Mouse (Mus musculus): ENCODE measurements around the gene Nlrc4. TPM values are rescaled to one million over a fixed set of nuclear protein-coding genes. Genes with fewer than 3 reads are reported as not detected.

The Nlrc4 gene
- polyA plus RNA-seq, 1 experiment from 2014 or later: 0.30 TPM

DNA sequence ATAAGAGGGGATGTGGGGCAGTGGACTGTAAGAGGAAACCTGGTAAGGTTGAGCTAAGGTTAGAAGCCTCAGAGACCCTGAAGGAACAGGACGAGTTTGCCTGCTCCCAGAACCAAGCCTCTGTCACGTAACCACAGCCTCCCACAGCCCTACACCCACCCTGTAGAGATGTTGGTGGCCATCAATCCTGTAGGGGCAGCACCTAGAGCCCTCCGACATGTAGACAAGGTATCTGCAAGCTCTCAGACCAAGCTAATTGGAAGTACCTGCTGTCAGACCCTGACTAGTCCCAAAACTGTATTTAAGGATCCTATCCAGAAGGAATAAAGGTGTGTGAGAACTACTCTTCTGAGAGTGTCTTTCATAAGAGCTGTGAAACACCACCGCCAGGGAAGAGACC, 3.5 kb downstream of the Nlrc4 start:
- Histone ChIP-seq H3K9me3 (ENCODE audit: control insufficient read depth, low read length) (no peaks in the 10 kb centered on the region), H3K9ac (ENCODE audit: low read length) (no peak overlapping the region), H3K4me2 (ENCODE audit: low read length) (no peak overlapping the region), H3K36me3 (ENCODE audit: control insufficient read depth, insufficient read depth, low read length) (no peaks in the 10 kb centered on the region), H3K27me3 (ENCODE audit: control insufficient read depth, insufficient read depth, low read length) (no peaks in the 10 kb centered on the region), H3K4me3 (ENCODE audit: control insufficient read depth in 1 of 2, insufficient read depth in 1 of 2, low read depth in 1 of 2, low read length in 2 of 2) (no peak overlapping the region), H3K27ac (replicated peaks in 1 of 2; ENCODE audit: control insufficient read depth in 1 of 2, insufficient read depth in 1 of 2, low read depth in 2 of 2, low read length in 2 of 2) (no peak overlapping the region), H3K4me1 (ENCODE audit: control insufficient read depth in 2 of 2, insufficient read depth in 2 of 2, low read length in 2 of 2) (no peaks in the 10 kb centered on the region)
- WGBS: 78% methylated on average over 4 of the region's 4 CpGs
- ATAC-seq (ENCODE audit: insufficient number of reproducible peaks, insufficient read depth, low FRiP score, low read depth): no peak

DNA sequence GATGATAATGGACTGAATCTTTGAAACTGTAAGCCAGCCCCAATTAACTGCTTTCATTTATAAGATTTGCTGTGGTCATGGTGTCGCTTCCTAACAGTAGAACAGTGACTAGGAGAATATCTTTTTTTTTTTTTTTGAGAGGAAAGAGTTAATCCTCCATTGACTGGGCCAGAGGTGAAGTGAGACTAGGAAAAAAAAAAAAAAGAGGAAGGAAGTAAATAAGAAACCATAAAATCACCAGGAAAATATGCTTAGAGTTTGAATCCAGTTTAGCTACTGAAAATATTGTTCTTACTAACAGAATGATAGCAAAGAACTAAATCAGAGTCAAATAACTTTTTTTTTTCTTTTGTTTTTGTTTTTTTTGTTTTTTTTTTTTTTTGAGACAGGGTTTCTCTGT, 4.3 kb downstream of the Nlrc4 start:
- Histone ChIP-seq H3K4me2 (ENCODE audit: low read length) (no peak overlapping the region), H3K36me3 (ENCODE audit: control insufficient read depth, insufficient read depth, low read length) (no peaks in the 10 kb centered on the region), H3K27me3 (ENCODE audit: control insufficient read depth, insufficient read depth, low read length) (no peaks in the 10 kb centered on the region), H3K27ac (replicated peaks in 1 of 2; ENCODE audit: control insufficient read depth in 1 of 2, insufficient read depth in 1 of 2, low read depth in 2 of 2, low read length in 2 of 2) (no peak overlapping the region), H3K9me3 (ENCODE audit: control insufficient read depth, low read length) (no peaks in the 10 kb centered on the region), H3K9ac (ENCODE audit: low read length) (no peak overlapping the region), H3K4me1 (ENCODE audit: control insufficient read depth in 2 of 2, insufficient read depth in 2 of 2, low read length in 2 of 2) (no peaks in the 10 kb centered on the region), H3K4me3 (ENCODE audit: control insufficient read depth in 1 of 2, insufficient read depth in 1 of 2, low read depth in 1 of 2, low read length in 2 of 2) (no peak overlapping the region)
- WGBS: 78% methylated on average over 1 of the region's 1 CpGs
- no peak for ATAC-seq (ENCODE audit: insufficient number of reproducible peaks, insufficient read depth, low FRiP score, low read depth)

DNA sequence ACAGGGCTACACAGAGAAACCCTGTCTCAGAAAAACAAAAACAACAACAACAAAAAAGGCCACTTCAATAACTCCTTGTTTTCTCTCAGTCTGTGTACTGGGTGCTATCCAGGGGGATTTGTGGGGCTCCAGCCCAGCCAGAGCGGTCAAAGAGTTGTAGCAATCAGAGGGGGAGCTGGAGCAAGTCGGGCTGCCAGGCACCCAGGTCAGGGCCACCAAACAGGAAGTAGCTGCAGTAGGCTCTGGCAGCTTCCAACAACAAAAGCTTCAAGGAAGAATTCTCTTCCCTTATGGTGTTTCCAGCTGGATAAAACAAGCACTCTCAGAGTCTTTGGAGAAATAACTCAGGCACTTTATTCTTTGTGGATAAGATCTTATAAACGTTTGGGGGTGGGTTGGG, 5.0 kb downstream of the Nlrc4 start:
- no peaks in the 10 kb centered on the region for H3K9me3 ChIP-seq (ENCODE audit: control insufficient read depth, low read length)
- no peak overlapping the region for H3K9ac ChIP-seq (ENCODE audit: low read length)
- WGBS: 75% methylated on average over 3 of the region's 3 CpGs
- H3K4me2 ChIP-seq (ENCODE audit: low read length): no peak overlapping the region
- no peaks in the 10 kb centered on the region for H3K4me1 ChIP-seq (ENCODE audit: control insufficient read depth in 2 of 2, insufficient read depth in 2 of 2, low read length in 2 of 2)
- H3K4me3 ChIP-seq (ENCODE audit: control insufficient read depth in 1 of 2, insufficient read depth in 1 of 2, low read depth in 1 of 2, low read length in 2 of 2): no peak overlapping the region
- no peak overlapping the region for H3K27ac ChIP-seq (replicated peaks in 1 of 2; ENCODE audit: control insufficient read depth in 1 of 2, insufficient read depth in 1 of 2, low read depth in 2 of 2, low read length in 2 of 2)
- H3K36me3 ChIP-seq (ENCODE audit: control insufficient read depth, insufficient read depth, low read length): no peaks in the 10 kb centered on the region
- H3K27me3 ChIP-seq (ENCODE audit: control insufficient read depth, insufficient read depth, low read length): no peaks in the 10 kb centered on the region
- no peak for ATAC-seq (ENCODE audit: insufficient number of reproducible peaks, insufficient read depth, low FRiP score, low read depth)

DNA sequence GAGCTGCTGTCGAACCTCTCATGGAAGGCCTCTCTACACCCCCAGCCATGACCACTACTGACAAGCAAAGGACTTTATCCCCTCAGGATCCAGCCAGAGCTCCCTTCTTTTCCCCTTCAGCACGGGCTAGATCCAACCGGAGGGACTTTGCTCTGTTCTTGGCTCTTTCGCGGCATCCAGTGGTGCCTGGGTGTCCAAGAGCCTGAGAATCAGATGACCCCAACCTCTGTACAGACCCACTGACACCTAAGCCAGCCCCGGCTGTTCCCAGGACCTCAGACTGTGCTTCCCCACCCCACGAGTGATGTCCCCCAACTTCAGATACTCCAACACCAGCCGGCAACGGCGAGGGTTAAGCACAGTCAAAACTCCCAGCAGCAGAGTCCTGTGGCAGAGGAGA, 9.2 kb downstream of the Nlrc4 start:
- Histone ChIP-seq H3K4me2 (ENCODE audit: low read length) (no peak overlapping the region), H3K9me3 (ENCODE audit: control insufficient read depth, low read length) (no peaks in the 10 kb centered on the region), H3K27ac (replicated peaks in 1 of 2; ENCODE audit: control insufficient read depth in 1 of 2, insufficient read depth in 1 of 2, low read depth in 2 of 2, low read length in 2 of 2) (no peak overlapping the region), H3K36me3 (ENCODE audit: control insufficient read depth, insufficient read depth, low read length) (no peaks in the 10 kb centered on the region), H3K9ac (ENCODE audit: low read length) (no peak overlapping the region), H3K27me3 (ENCODE audit: control insufficient read depth, insufficient read depth, low read length) (no peaks in the 10 kb centered on the region), H3K4me1 (ENCODE audit: control insufficient read depth in 2 of 2, insufficient read depth in 2 of 2, low read length in 2 of 2) (no peaks in the 10 kb centered on the region), H3K4me3 (ENCODE audit: control insufficient read depth in 1 of 2, insufficient read depth in 1 of 2, low read depth in 1 of 2, low read length in 2 of 2) (no peak overlapping the region)
- 86% methylated on average over 10 of the region's 10 CpGs for WGBS
- no peak for ATAC-seq (ENCODE audit: insufficient number of reproducible peaks, insufficient read depth, low FRiP score, low read depth)

DNA sequence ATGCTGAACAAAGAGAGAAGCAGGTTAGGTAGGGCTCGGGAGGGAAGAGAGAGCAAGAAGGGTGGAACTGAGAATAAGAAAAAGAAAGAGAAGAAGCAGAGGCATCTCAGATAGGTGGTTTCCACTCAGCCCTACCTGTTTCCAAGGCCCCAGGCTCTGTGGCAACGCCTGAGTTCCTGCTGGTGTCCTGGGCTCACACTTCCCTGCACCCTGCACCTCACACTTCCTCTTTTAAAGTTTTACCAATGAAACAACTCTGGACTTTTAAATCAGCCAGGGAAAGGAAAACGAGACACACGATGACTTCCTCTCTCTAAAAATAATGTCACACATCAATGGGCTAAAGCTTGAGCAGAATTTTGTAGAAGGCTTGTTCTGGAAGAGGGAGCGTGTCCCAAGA, 18.5 kb downstream of the Nlrc4 start:
- Histone ChIP-seq H3K27me3 (ENCODE audit: control insufficient read depth, insufficient read depth, low read length) (no peaks in the 10 kb centered on the region), H3K4me1 (ENCODE audit: control insufficient read depth in 2 of 2, insufficient read depth in 2 of 2, low read length in 2 of 2) (no peaks in the 10 kb centered on the region), H3K9ac (ENCODE audit: low read length) (no peak overlapping the region), H3K4me2 (ENCODE audit: low read length) (no peak overlapping the region), H3K9me3 (ENCODE audit: control insufficient read depth, low read length) (no peaks in the 10 kb centered on the region), H3K36me3 (ENCODE audit: control insufficient read depth, insufficient read depth, low read length) (no peaks in the 10 kb centered on the region), H3K27ac (replicated peaks in 1 of 2; ENCODE audit: control insufficient read depth in 1 of 2, insufficient read depth in 1 of 2, low read depth in 2 of 2, low read length in 2 of 2) (no peak overlapping the region), H3K4me3 (ENCODE audit: control insufficient read depth in 1 of 2, insufficient read depth in 1 of 2, low read depth in 1 of 2, low read length in 2 of 2) (no peak overlapping the region)
- no peak for ATAC-seq (ENCODE audit: insufficient number of reproducible peaks, insufficient read depth, low FRiP score, low read depth)
- 58% methylated on average over 5 of the region's 5 CpGs for WGBS

DNA sequence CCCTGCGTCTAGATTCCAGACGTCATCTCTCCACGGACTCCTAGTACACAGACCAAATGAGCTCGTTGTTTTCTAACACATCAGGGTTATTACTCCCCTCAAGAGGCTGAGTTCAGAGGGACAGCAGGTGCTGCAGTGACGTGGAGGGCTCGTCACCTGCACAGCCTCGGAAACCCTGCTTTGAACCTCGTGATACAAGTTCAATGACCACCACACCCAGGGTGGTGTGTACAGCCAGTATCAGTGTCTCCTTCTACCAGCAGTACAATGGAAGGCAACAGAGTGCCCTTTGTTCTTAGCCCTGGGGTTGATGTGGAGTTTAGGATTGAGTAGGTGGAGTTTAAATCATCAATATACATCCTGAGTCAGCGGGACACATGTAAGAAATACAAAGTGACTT, 21.2 kb downstream of the Nlrc4 start:
- no peak overlapping the region for H3K4me3 ChIP-seq (ENCODE audit: control insufficient read depth in 1 of 2, insufficient read depth in 1 of 2, low read depth in 1 of 2, low read length in 2 of 2)
- H3K27ac ChIP-seq (replicated peaks in 1 of 2; ENCODE audit: control insufficient read depth in 1 of 2, insufficient read depth in 1 of 2, low read depth in 2 of 2, low read length in 2 of 2): no peak overlapping the region
- H3K4me2 ChIP-seq (ENCODE audit: low read length): no peak overlapping the region
- no peaks in the 10 kb centered on the region for H3K27me3 ChIP-seq (ENCODE audit: control insufficient read depth, insufficient read depth, low read length)
- H3K9me3 ChIP-seq (ENCODE audit: control insufficient read depth, low read length): no peaks in the 10 kb centered on the region
- WGBS: 76% methylated on average over 9 of the region's 9 CpGs
- no peaks in the 10 kb centered on the region for H3K4me1 ChIP-seq (ENCODE audit: control insufficient read depth in 2 of 2, insufficient read depth in 2 of 2, low read length in 2 of 2)
- H3K9ac ChIP-seq (ENCODE audit: low read length): no peak overlapping the region
- ATAC-seq (ENCODE audit: insufficient number of reproducible peaks, insufficient read depth, low FRiP score, low read depth): no peak
- no peaks in the 10 kb centered on the region for H3K36me3 ChIP-seq (ENCODE audit: control insufficient read depth, insufficient read depth, low read length)

DNA sequence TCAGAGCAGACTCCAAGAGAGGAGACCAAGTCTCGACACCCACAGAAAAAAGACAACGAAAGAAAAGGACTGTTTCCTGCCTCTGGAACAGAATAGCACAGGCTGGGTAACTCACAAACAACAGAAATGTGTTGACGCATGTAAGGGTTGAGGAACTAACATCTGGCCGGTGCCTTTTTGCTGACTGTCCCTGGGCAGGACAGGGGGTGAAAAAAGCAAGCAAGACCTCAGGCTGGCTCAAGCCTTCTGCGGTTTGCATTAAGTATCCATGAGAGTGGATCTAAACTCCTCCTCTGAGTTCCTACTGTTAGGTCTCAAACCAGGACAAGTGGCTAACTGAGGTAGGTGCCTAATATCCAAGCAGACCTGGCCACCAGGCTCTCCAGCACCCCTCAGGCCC, 26.3 kb downstream of the Nlrc4 start:
- Histone ChIP-seq H3K4me1 (ENCODE audit: control insufficient read depth in 2 of 2, insufficient read depth in 2 of 2, low read length in 2 of 2) (peaks cover 8 to 13% of the 10 kb centered on the region in 2 experiments), H3K4me3 (ENCODE audit: control insufficient read depth in 1 of 2, insufficient read depth in 1 of 2, low read depth in 1 of 2, low read length in 2 of 2) (no peak overlapping the region), H3K27ac (replicated peaks in 1 of 2; ENCODE audit: control insufficient read depth in 1 of 2, insufficient read depth in 1 of 2, low read depth in 2 of 2, low read length in 2 of 2) (no peak overlapping the region), H3K9me3 (ENCODE audit: control insufficient read depth, low read length) (0 out of 2 replicates have a peak, but pooled peaks cover 3% of the 10 kb centered on the region), H3K9ac (ENCODE audit: low read length) (no peak overlapping the region), H3K27me3 (ENCODE audit: control insufficient read depth, insufficient read depth, low read length) (no peaks in the 10 kb centered on the region), H3K4me2 (ENCODE audit: low read length) (no peak overlapping the region), H3K36me3 (ENCODE audit: control insufficient read depth, insufficient read depth, low read length) (no peaks in the 10 kb centered on the region; the same call in 1 of the 2 replicates)
- no peak for ATAC-seq (ENCODE audit: insufficient number of reproducible peaks, insufficient read depth, low FRiP score, low read depth)
- 66% methylated on average over 5 of the region's 5 CpGs for WGBS

DNA sequence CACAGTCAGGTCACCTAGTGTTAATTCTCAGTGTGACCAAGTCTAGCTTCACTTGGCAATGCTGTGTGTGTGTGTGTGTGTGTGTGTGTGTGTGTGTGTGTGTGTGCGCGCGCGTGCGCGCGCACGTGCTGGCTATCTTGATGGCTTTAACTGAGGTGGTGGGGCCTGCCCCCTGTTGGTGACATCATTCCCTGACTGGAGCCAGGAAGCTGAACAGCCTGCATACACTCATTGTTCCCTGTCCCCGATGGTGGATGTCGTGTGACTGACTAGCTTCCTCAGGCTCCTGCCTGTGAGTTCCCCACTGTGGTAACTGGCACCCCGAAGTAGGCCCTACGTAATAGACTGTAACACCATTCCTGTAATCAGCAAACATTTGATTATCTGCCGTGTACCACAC, 27.5 kb downstream of the Nlrc4 start:
- WGBS: 51% methylated on average over 13 of the region's 13 CpGs
- Histone ChIP-seq H3K27ac (replicated peaks in 1 of 2; ENCODE audit: control insufficient read depth in 1 of 2, insufficient read depth in 1 of 2, low read depth in 2 of 2, low read length in 2 of 2) (no peak overlapping the region), H3K9ac (ENCODE audit: low read length) (no peak overlapping the region), H3K4me3 (ENCODE audit: control insufficient read depth in 1 of 2, insufficient read depth in 1 of 2, low read depth in 1 of 2, low read length in 2 of 2) (no peak overlapping the region), H3K4me1 (ENCODE audit: control insufficient read depth in 2 of 2, insufficient read depth in 2 of 2, low read length in 2 of 2) (peaks cover 8 to 13% of the 10 kb centered on the region in 2 experiments), H3K27me3 (ENCODE audit: control insufficient read depth, insufficient read depth, low read length) (no peaks in the 10 kb centered on the region), H3K9me3 (ENCODE audit: control insufficient read depth, low read length) (0 out of 2 replicates have a peak, but pooled peaks cover 3% of the 10 kb centered on the region), H3K4me2 (ENCODE audit: low read length) (no peak overlapping the region), H3K36me3 (ENCODE audit: control insufficient read depth, insufficient read depth, low read length) (peaks cover 10% of the 10 kb centered on the region)
- no peak for ATAC-seq (ENCODE audit: insufficient number of reproducible peaks, insufficient read depth, low FRiP score, low read depth)
